Mouse (Mus musculus): ENCODE measurements at regions not wholly inside any gene's neighbourhood (a gene's known extent, or its start where the extent isn't known, plus 50 kb on each side); places are given as distances from the start of the nearest gene placed in this dataset.

DNA sequence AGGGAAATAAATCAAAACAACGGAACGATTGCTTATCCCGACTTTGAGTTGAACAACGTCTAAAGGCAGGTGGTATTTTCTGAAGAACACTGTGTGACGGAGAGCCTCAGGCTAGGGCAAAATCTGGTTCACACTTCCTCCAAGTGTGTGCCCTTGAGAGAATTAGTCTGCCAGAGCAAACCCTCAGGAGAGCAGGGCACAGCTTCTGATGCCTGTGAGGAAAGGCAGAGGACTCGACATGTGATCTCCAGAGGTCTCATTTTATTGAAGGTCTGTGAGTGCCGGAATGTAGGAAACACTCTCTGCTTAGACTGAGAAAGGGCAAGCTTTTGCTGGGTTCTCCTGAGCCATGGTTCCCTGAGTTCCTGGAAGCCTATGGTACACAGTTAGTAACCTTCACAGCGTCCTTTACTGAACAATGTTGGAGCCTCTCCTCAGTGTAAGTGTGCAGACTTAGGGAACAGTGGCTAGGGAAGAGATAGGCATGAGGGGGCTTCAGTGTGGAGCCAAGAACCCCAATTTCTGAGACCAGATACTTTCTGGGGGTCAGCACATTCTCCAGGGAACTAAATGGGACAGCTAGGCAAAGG, 77.1 kb downstream of the Cd24a start:
- peaks cover 16% of the 10 kb centered on the region for H3K4me1 ChIP-seq (replicated peaks; ENCODE audit: control insufficient read depth, insufficient read depth, low read length)
- no peaks in the 10 kb centered on the region for H3K27me3 ChIP-seq (ENCODE audit: control insufficient read depth, insufficient read depth, low read depth, low read length)
- no peak overlapping the region for H3K4me2 ChIP-seq (ENCODE audit: low read depth, low read length)
- WGBS, result 36% methylated on average over 8 of the region's 8 CpGs
- no peak overlapping the region for H3K4me3 ChIP-seq (ENCODE audit: low read length)
- ATAC-seq (ENCODE audit: low read depth), result 0 out of 2 replicates have a peak, but pooled peaks have one; percentile 9
- H3K27ac ChIP-seq (ENCODE audit: low read length), result no peak overlapping the region
- H3K36me3 ChIP-seq (ENCODE audit: control insufficient read depth, insufficient read depth, low read length), result no peaks in the 10 kb centered on the region
- no peaks in the 10 kb centered on the region for H3K9me3 ChIP-seq (ENCODE audit: control insufficient read depth, low read length)
- no peak overlapping the region for H3K9ac ChIP-seq (ENCODE audit: low read length)

DNA sequence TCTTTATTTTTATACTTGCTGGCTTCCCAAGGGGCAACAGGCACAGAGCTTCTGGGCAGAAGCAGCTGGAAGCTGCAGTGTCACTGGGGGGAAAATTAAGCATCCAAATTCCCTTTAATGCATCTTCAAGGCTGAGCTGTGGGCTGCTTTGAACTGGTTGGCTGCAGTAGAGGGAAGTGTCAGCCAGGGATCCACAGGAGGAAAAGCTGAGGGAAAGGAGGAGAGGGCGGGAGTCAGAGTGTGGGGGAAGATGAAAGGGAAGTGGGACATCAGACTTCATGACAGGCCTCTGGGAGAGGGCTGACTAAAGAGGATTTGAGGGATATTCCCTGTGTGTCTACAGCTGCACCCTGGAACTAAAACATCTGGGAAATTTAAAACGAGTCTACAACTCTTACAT, 77.6 kb downstream of the Cd24a start:
- no peak overlapping the region for H3K4me3 ChIP-seq (ENCODE audit: low read length)
- H3K9ac ChIP-seq (ENCODE audit: low read length), result no peak overlapping the region
- H3K9me3 ChIP-seq (ENCODE audit: control insufficient read depth, low read length), result no peaks in the 10 kb centered on the region
- WGBS, result 43% methylated on average over 2 of the region's 2 CpGs
- no peaks in the 10 kb centered on the region for H3K36me3 ChIP-seq (ENCODE audit: control insufficient read depth, insufficient read depth, low read length)
- no peaks in the 10 kb centered on the region for H3K27me3 ChIP-seq (ENCODE audit: control insufficient read depth, insufficient read depth, low read depth, low read length)
- no peak overlapping the region for H3K27ac ChIP-seq (ENCODE audit: low read length)
- peak; percentile 83 for ATAC-seq (ENCODE audit: low read depth)
- peaks cover 16% of the 10 kb centered on the region for H3K4me1 ChIP-seq (replicated peaks; ENCODE audit: control insufficient read depth, insufficient read depth, low read length)
- no peak overlapping the region for H3K4me2 ChIP-seq (ENCODE audit: low read depth, low read length)

DNA sequence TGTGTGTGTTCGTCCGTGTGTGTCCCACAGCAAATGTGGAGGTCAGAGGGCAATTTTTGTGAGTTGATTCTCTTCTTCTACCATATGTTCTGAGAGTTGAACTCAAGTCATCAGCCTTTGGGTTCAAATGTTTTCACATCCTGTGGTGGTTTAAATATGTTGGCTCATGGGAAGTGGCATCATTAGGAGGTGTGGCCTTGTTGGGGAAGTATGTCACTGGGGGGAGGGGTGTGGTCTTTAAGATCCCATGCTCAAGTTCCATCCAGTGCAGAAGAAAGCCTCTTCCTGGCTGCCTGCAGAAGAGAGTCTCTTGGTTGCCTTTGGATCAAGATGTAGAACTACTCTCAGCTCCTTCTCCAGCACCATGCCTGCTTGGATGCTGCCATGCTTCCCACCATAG, 78.1 kb downstream of the Cd24a start:
- H3K27me3 ChIP-seq (ENCODE audit: control insufficient read depth, insufficient read depth, low read depth, low read length), result no peaks in the 10 kb centered on the region
- H3K4me1 ChIP-seq (replicated peaks; ENCODE audit: control insufficient read depth, insufficient read depth, low read length), result peaks cover 16% of the 10 kb centered on the region
- H3K4me2 ChIP-seq (ENCODE audit: low read depth, low read length), result no peak overlapping the region
- no peaks in the 10 kb centered on the region for H3K9me3 ChIP-seq (ENCODE audit: control insufficient read depth, low read length)
- H3K9ac ChIP-seq (ENCODE audit: low read length), result no peak overlapping the region
- ATAC-seq (ENCODE audit: low read depth), result no peak
- H3K36me3 ChIP-seq (ENCODE audit: control insufficient read depth, insufficient read depth, low read length), result no peaks in the 10 kb centered on the region
- 58% methylated on average over 2 of the region's 2 CpGs for WGBS
- no peak overlapping the region for H3K4me3 ChIP-seq (ENCODE audit: low read length)
- H3K27ac ChIP-seq (ENCODE audit: low read length), result no peak overlapping the region

DNA sequence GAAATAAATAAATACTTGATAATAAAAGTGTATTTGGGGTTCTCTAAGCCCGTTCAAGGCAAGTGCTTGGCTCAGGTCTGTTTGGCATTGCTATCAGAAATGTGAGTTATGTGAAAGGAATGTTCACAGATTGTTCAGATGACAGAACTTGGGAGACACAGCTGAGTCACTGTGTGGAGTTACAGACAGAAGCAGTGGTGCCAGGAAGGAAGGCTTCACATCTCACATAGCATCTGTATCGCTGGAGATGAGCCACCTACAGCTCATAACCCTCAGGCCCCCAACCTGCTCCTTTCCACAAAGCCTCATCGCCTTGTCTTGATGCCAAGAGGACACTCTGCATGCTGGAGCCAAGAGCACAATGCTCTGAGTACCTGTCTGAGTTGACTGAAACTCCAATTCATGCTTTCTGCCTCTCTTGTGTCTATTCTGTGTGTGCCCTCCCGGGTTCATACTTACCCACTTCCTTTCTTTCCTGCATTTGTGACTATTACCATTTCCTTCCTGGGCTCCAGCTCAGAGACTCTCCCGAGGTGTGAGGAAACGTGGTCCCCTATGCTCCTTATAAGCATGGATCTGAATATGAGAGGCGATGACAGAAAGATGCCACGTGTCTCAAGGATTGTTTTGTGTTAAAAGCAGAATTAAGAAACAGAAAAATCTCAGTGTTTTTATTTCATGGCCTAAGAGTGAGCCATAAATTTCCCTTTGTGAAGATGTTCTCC, 79.6 kb downstream of the Cd24a start:
- Histone ChIP-seq H3K4me2 (ENCODE audit: low read depth, low read length) (no peak overlapping the region), H3K36me3 (ENCODE audit: control insufficient read depth, insufficient read depth, low read length) (no peaks in the 10 kb centered on the region), H3K4me3 (ENCODE audit: low read length) (no peak overlapping the region), H3K9me3 (ENCODE audit: control insufficient read depth, low read length) (no peaks in the 10 kb centered on the region), H3K4me1 (replicated peaks; ENCODE audit: control insufficient read depth, insufficient read depth, low read length) (peaks cover 10% of the 10 kb centered on the region; the same call in 1 of the 2 replicates), H3K27me3 (ENCODE audit: control insufficient read depth, insufficient read depth, low read depth, low read length) (no peaks in the 10 kb centered on the region), H3K9ac (ENCODE audit: low read length) (no peak overlapping the region), H3K27ac (ENCODE audit: low read length) (no peak overlapping the region)
- peak; percentile 54 for ATAC-seq (ENCODE audit: low read depth)
- 46% methylated on average over 8 of the region's 8 CpGs for WGBS

DNA sequence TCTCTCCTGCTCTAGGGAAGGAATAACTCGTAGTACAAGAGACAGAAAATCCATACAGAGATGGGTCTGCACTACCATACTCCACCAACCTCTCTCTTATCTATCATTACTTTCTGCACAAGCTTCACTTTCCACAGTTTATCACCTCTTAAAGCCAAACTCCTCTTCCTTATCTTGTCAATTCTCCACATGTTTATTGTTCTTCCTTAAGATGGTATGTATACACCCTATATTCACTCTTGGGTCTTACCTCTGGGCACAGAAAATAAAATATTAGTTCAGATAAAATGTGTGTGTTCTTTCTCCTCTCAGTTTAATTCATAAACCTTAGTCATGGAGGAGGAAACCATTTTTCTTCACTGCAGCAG, 80.1 kb downstream of the Cd24a start:
- no peaks in the 10 kb centered on the region for H3K27me3 ChIP-seq (ENCODE audit: control insufficient read depth, insufficient read depth, low read depth, low read length)
- no peaks in the 10 kb centered on the region for H3K36me3 ChIP-seq (ENCODE audit: control insufficient read depth, insufficient read depth, low read length)
- no peak for ATAC-seq (ENCODE audit: low read depth)
- H3K27ac ChIP-seq (ENCODE audit: low read length), result no peak overlapping the region
- H3K4me2 ChIP-seq (ENCODE audit: low read depth, low read length), result no peak overlapping the region
- H3K4me1 ChIP-seq (replicated peaks; ENCODE audit: control insufficient read depth, insufficient read depth, low read length), result peaks cover 10% of the 10 kb centered on the region; the same call in 1 of the 2 replicates
- H3K9ac ChIP-seq (ENCODE audit: low read length), result no peak overlapping the region
- 68% methylated on average over 1 of the region's 1 CpGs for WGBS
- no peaks in the 10 kb centered on the region for H3K9me3 ChIP-seq (ENCODE audit: control insufficient read depth, low read length)
- H3K4me3 ChIP-seq (ENCODE audit: low read length), result no peak overlapping the region

DNA sequence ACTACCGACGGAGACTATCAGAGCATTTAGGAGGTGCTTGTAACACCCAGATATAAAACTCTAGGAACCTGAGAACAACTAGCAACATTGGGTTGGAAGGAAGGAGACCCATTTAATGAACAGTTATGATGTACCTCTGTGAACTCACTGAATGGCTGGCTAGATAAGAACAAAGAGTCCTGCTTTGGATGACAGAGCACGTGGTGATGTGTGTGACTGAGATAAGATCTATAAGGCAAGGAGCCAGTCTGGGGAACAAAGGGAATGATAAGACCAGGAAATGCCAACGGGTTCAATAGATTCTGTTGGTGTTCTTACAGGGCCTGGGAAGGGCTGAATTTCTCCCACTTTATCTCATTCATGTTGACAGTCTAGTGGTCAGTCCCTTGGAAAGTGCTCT, 86.8 kb downstream of the Cd24a start:
- H3K27me3 ChIP-seq (ENCODE audit: control insufficient read depth, insufficient read depth, low read depth, low read length), result no peaks in the 10 kb centered on the region
- H3K36me3 ChIP-seq (ENCODE audit: control insufficient read depth, insufficient read depth, low read length), result no peaks in the 10 kb centered on the region
- no peak overlapping the region for H3K4me2 ChIP-seq (ENCODE audit: low read depth, low read length)
- H3K4me1 ChIP-seq (replicated peaks; ENCODE audit: control insufficient read depth, insufficient read depth, low read length), result peaks cover 10% of the 10 kb centered on the region
- H3K27ac ChIP-seq (ENCODE audit: low read length), result no peak overlapping the region
- no peak overlapping the region for H3K9ac ChIP-seq (ENCODE audit: low read length)
- ATAC-seq (ENCODE audit: low read depth), result no peak
- no peak overlapping the region for H3K4me3 ChIP-seq (ENCODE audit: low read length)
- H3K9me3 ChIP-seq (ENCODE audit: control insufficient read depth, low read length), result no peaks in the 10 kb centered on the region
- 48% methylated on average over 4 of the region's 4 CpGs for WGBS

DNA sequence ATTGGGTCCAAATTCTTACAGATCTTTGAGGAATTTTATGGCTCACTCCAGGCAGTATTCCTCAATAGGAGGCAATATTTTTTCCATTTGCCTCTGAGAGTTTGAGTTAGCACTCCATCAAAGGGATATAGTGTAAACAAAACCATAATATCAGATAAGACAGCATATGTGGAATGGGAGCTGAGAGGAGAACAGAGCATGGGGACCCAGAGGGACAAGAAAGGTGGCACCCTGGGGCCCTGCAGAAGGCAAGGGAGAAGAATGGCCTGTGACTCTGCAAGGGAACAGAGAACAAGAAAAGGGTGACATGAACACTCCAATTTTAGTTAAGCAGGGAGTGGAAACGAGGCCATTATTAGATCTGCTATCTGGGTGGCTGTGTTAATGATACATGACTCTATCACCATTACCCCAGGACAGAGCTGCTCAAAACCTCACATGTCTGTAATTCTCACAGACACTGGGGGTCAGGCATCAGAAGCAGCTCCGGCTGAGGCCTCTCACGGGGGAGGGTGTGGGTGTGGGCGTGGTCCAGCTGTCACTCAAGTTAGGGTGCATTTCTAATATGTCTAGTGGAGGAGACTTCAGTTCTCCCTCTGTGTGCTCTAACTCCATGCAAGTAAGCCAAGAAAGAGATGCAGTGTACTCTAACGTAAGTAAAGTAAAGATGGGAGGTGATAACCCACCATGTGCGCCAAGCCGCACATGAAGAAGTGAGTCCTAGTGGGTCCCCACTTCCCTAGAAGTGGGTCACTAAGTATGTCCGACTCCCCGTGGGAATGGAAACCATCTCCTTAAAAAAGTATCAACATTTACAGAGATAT, 88.4 kb downstream of the Cd24a start:
- Histone ChIP-seq H3K27ac (ENCODE audit: low read length) (no peak overlapping the region), H3K9ac (ENCODE audit: low read length) (no peak overlapping the region), H3K9me3 (ENCODE audit: control insufficient read depth, low read length) (no peaks in the 10 kb centered on the region), H3K4me3 (ENCODE audit: low read length) (no peak overlapping the region), H3K4me2 (ENCODE audit: low read depth, low read length) (no peak overlapping the region), H3K4me1 (replicated peaks; ENCODE audit: control insufficient read depth, insufficient read depth, low read length) (peaks cover 13% of the 10 kb centered on the region), H3K36me3 (ENCODE audit: control insufficient read depth, insufficient read depth, low read length) (no peaks in the 10 kb centered on the region), H3K27me3 (ENCODE audit: control insufficient read depth, insufficient read depth, low read depth, low read length) (no peaks in the 10 kb centered on the region)
- peak; percentile 59 for ATAC-seq (ENCODE audit: low read depth)
- whole genome bisulfite sequencing, result 56% methylated on average over 9 of the region's 9 CpGs

DNA sequence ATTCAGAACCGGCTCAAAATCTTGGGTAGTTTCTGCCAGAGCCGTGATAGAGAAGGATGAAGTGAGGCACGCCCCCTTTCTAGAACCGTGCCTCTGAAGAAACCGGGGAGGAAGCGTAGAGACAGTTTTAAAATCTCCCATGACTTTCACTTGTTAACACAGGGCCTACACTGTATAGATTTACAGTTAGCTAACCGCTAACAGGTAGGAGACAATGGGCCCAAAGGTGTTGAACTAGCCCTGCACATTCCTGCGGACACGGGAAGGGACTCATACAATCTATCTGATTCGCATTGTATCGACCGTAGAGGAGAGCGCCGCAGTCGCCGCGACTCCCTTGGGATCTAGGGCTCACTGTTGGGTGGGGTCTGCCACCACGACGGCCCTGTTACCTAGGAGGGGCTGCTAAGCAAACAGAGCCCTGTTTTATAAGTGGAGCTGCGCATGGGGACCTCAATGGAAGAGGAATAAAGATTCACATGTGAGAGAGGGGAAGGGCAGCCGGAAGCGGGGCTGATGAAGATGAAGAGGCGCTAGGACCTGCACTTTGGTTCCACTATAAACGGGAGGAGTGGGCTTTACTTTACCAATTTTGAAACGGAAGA, 89.1 kb downstream of the Cd24a start:
- H3K9me3 ChIP-seq (ENCODE audit: control insufficient read depth, low read length), result no peaks in the 10 kb centered on the region
- peaks cover 13% of the 10 kb centered on the region for H3K4me1 ChIP-seq (replicated peaks; ENCODE audit: control insufficient read depth, insufficient read depth, low read length)
- H3K27me3 ChIP-seq (ENCODE audit: control insufficient read depth, insufficient read depth, low read depth, low read length), result no peaks in the 10 kb centered on the region
- H3K4me2 ChIP-seq (ENCODE audit: low read depth, low read length), result peak overlapping the region; percentile 30
- WGBS, result 54% methylated on average over 25 of the region's 25 CpGs
- H3K36me3 ChIP-seq (ENCODE audit: control insufficient read depth, insufficient read depth, low read length), result no peaks in the 10 kb centered on the region
- H3K9ac ChIP-seq (ENCODE audit: low read length), result no peak overlapping the region
- no peak overlapping the region for H3K27ac ChIP-seq (ENCODE audit: low read length)
- no peak for ATAC-seq (ENCODE audit: low read depth)
- H3K4me3 ChIP-seq (ENCODE audit: low read length), result no peak overlapping the region

DNA sequence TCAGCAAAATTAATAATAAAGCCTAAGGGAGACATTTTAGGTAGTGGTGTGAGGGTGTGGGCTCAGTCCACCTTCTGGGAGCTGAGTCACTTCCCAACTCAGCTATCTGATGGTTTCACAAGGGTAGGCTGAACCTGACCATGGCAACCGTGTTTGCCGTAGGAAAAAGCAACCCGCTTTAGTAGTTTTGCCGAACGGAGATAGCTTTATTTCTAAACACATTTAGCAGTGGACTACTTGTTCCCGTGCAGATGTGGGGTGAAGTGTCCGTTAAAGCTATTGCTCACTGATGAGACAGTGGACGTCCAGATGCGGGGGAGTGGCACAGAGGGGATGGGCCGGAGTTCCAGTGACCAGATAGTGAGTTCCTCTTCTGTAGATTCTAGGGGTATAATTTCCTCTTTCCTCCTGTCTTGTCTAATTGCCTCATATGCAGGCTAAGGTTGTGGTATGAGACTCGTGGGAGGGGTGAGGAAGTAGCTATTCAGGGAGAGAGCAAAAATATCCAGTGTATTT, 89.7 kb downstream of the Cd24a start:
- Histone ChIP-seq H3K27me3 (ENCODE audit: control insufficient read depth, insufficient read depth, low read depth, low read length) (no peaks in the 10 kb centered on the region), H3K4me2 (ENCODE audit: low read depth, low read length) (peak overlapping the region; percentile 30; the same call in 1 of the 2 replicates), H3K9me3 (ENCODE audit: control insufficient read depth, low read length) (no peaks in the 10 kb centered on the region), H3K9ac (ENCODE audit: low read length) (no peak overlapping the region), H3K27ac (ENCODE audit: low read length) (no peak overlapping the region), H3K4me1 (replicated peaks; ENCODE audit: control insufficient read depth, insufficient read depth, low read length) (peaks cover 15% of the 10 kb centered on the region), H3K36me3 (ENCODE audit: control insufficient read depth, insufficient read depth, low read length) (no peaks in the 10 kb centered on the region), H3K4me3 (ENCODE audit: low read length) (no peak overlapping the region)
- WGBS, result 60% methylated on average over 11 of the region's 11 CpGs
- no peak for ATAC-seq (ENCODE audit: low read depth)
